Mouse (Mus musculus): ENCODE results near the gene Olfr1233.

Olfr1233 gene

GRCm38 (mm10) chr2:89342298-89342697 lies at the start of gene Olfr1233:
Gene Olfr1233, minus strand, starts transcription at chr2:89342398.
- no peak for DNase-seq (ENCODE audit: low spot score)

GRCm38 (mm10) chr2:89364765-89365164 lies 22.6 kb upstream of the Olfr1233 start, which contains the start of gene Olfr1234:
Gene Olfr1234, minus strand, starts transcription at chr2:89364865.
- no peak for DNase-seq (ENCODE audit: low spot score)

GRCm38 (mm10) chr2:89329575-89329974 lies 12.6 kb downstream of the Olfr1233 start, which contains the start of gene Olfr1232:
Gene Olfr1232, minus strand, starts transcription at chr2:89329675.
- no peak for DNase-seq (ENCODE audit: low spot score)

- no peak for DNase-seq (ENCODE audit: low spot score)
These were observed 35.2 kb downstream of the Olfr1233 start, which contains the start of gene Olfr1231 for GRCm38 (mm10) chr2:89306974-89307373. Gene Olfr1231, minus strand, starts transcription at chr2:89307074.

GRCm38 (mm10) chr2:89297168-89297567 lies 45.0 kb downstream of the Olfr1233 start, which contains the start of gene Olfr1230:
Gene Olfr1230, minus strand, starts transcription at chr2:89297268.
- DNase-seq (ENCODE audit: low spot score), result no peak

GRCm38 (mm10) chr2:89287914-89288313 lies 54.3 kb downstream of the Olfr1233 start, which contains the start of gene Olfr1229:
Gene Olfr1229, minus strand, starts transcription at chr2:89288014.
- no peak for DNase-seq (ENCODE audit: low spot score)
